Mouse (Mus musculus): ENCODE results near the gene Nr2e3. TPM values are rescaled to one million over a fixed set of nuclear protein-coding genes. Genes with fewer than 3 reads are reported as not detected.

The Nr2e3 gene
- polyA plus RNA-seq, 1 experiment from 2014 or later, result not detected

- Histone ChIP-seq H3K36me3 (peaks cover 6% of the 10 kb centered on the region), H3K4me3 (no peak overlapping the region), H3K4me2 (replicated peaks) (no peak overlapping the region), H3K4me1 (no peaks in the 10 kb centered on the region), H3K27me3 (no peaks in the 10 kb centered on the region), H3K9me3 (no peaks in the 10 kb centered on the region), H3K27ac (replicated peaks) (no peak overlapping the region), H3K9ac (replicated peaks) (no peak overlapping the region)
- ATAC-seq (ENCODE audit: low FRiP score, low read depth), result no peak
- WGBS, result 89% methylated on average over 1 of the region's 1 CpGs
Measured at GRCm38 (mm10) chr9:59914761-59915160, 45.7 kb downstream of the Nr2e3 start.

DNA sequence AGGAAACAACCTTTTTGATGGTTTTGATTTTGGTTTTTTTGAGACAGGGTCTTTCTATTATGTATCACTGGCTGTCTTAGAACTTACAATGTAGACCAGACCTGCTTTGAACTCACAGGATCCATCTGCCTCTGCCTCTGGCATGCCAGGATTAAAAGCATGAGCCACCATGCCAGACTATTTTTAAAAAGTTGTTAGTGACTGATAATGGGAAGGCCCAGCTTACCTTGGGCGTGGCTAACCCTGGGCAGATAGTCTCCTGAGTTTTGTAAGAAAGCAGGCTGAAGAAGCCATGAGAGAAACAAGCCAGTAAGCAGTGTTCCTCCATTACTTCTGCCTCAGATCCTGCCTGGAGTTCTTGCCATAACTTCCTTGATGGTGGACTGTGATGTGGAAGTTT lies 57.1 kb downstream of the Nr2e3 start:
- Histone ChIP-seq H3K27me3 (no peaks in the 10 kb centered on the region), H3K9me3 (no peaks in the 10 kb centered on the region), H3K4me2 (replicated peaks) (no peak overlapping the region), H3K4me3 (no peak overlapping the region), H3K27ac (replicated peaks) (no peak overlapping the region), H3K9ac (replicated peaks) (no peak overlapping the region), H3K4me1 (no peaks in the 10 kb centered on the region), H3K36me3 (peaks cover 20% of the 10 kb centered on the region)
- ATAC-seq (ENCODE audit: low FRiP score, low read depth), result no peak
- 82% methylated on average over 1 of the region's 1 CpGs for WGBS

Other genes with a start within 250 kb of the Nr2e3 start
- gene Senp8, start 209.9 kb downstream of the Nr2e3 start, polyA plus RNA-seq (2016; fragmentation: Nextera tagmentation; extraction: Ambion mirVana), result 17.1 and 17.5 TPM in 2 replicates
- 22.9 and 26.2 TPM in 2 replicates for gene Myo9a, start 209.8 kb downstream of the Nr2e3 start, polyA plus RNA-seq (2016; fragmentation: Nextera tagmentation; extraction: Ambion mirVana)

Data from midbrain, embryonic 12.5 days (tissue).